Comparison of ENCODE assay signal across 11 mouse cellular contexts in genomic region chr11:109355771-109356388, GRCm38 (mm10). TPM values are rescaled to one million over a fixed set of nuclear protein-coding genes. Genes with fewer than 3 reads are reported as not detected.
DNase-seq lines count a peak whose midpoint lies in the region; ATAC-seq and TF ChIP-seq lines count a peak whose summit lies in the region.
"Had no signal": no experiment of that assay in that cellular context is flagged by ENCODE, and none has a peak within 500 bp of the region (broad histone marks: within the 10 kb centered on the region; RNA-seq: fewer than 3 reads in every experiment).

No protein-coding gene starts in this region.

- CTCF ChIA-PET in Patski (lab: Charles Lee), result no interaction called here

- POLR2A ChIA-PET in Patski (lab: Charles Lee), result no interaction called here

- 37% methylated on average over 16 of the region's 16 CpGs for WGBS in kidney, embryonic 14.5 days

- H3K27ac ChIP-seq in kidney, embryonic 14.5 days (ENCODE audit: low read depth, low read length), result no peak overlapping the region
- H3K27ac ChIP-seq: forebrain, embryonic 10.5 days had no signal

- no peak overlapping the region for H3K4me3 ChIP-seq in kidney, embryonic 14.5 days (ENCODE audit: low read length)
- H3K4me3 ChIP-seq: forebrain, embryonic 10.5 days had no signal

- no peak overlapping the region for H3K9ac ChIP-seq in kidney, embryonic 14.5 days (ENCODE audit: low read depth, low read length)

- no peak; the same call in 1 of the 2 replicates for ATAC-seq in kidney, embryonic 14.5 days (ENCODE audit: low FRiP score, low TSS enrichment)
- ATAC-seq in Patski, result peak; percentile 22
- ATAC-seq in megakaryocyte, adult 5-6 weeks (ENCODE audit: poor library complexity, severe bottlenecking), result no peak

- no peaks in the 10 kb centered on the region for H3K36me3 ChIP-seq in kidney, embryonic 14.5 days (ENCODE audit: control insufficient read depth, insufficient read depth, low read length)
- H3K36me3 ChIP-seq: forebrain, embryonic 10.5 days had no signal

- DNase-seq in kidney, postnatal 4 days, result no peak
- DNase-seq in Patski (ENCODE audit: low read depth, low spot score), result no peak
- peak; percentile 79 to 81 for DNase-seq in cerebellum, postnatal 25 days
- peak; percentile 51 for DNase-seq in heart, postnatal 4 days
- no peak for DNase-seq in spleen, postnatal 14 days (ENCODE audit: low spot score in 2 of 2)
- no peak for DNase-seq in embryo, embryonic 11 days

- peaks cover 21% of the 10 kb centered on the region; the same call in 1 of the 2 replicates for H3K4me1 ChIP-seq in kidney, embryonic 14.5 days (ENCODE audit: control insufficient read depth, insufficient read depth, low read length)

- H3K9me3 ChIP-seq in kidney, embryonic 14.5 days (ENCODE audit: control insufficient read depth, low read length), result no peaks in the 10 kb centered on the region
- H3K9me3 ChIP-seq: forebrain, embryonic 10.5 days had no signal

- in situ Hi-C loops in Patski (cut with MboI; ENCODE audit: low pct_unique_long_range_greater_than_20kb), result no loop called here

- peak overlapping the region; percentile 12; the same call in 1 of the 2 replicates for H3K4me2 ChIP-seq in kidney, embryonic 14.5 days (replicated peaks; ENCODE audit: low read depth, low read length)

- H3K27me3 ChIP-seq in kidney, embryonic 14.5 days (ENCODE audit: control insufficient read depth, insufficient read depth, low read length), result no peaks in the 10 kb centered on the region
- H3K27me3 ChIP-seq in Patski, result no peaks in the 10 kb centered on the region

- TF ChIP-seq CTCF in Patski (IDR thresholded peaks at IDR 0.05), result no peak

RNA-seq across cellular contexts. Expression of gene Gna13, which starts 6.8 kb away (rescaled TPM):
- polyA plus RNA-seq in kidney, embryonic 14.5 days (2014; fragmentation: Nextera tagmentation; extraction: Ambion mirVana), result 19.0 and 31.0 TPM in 2 replicates
- polyA plus RNA-seq in Patski (2021), result 50.4 TPM
- total RNA-seq in heart, postnatal 4 days (2021), result 10 to 100 TPM; 42.7 to 49.0 TPM
- total RNA-seq in megakaryocyte, adult 5-6 weeks (2015), result 59.5 and 61.2 TPM in 2 replicates
- 54.2 and 57.3 TPM in 2 replicates for total RNA-seq in megakaryocyte, adult 5-6 weeks (2017)

RNA-seq across cellular contexts. Expression of gene 9930022D16Rik, which starts 57.8 kb away (rescaled TPM):
- polyA plus RNA-seq in kidney, embryonic 14.5 days (2014; fragmentation: Nextera tagmentation; extraction: Ambion mirVana), result not detected in 2 replicates
- not detected for polyA plus RNA-seq in Patski (2021)
- total RNA-seq in heart, postnatal 4 days (2021), result not detected
- total RNA-seq in megakaryocyte, adult 5-6 weeks (2015), result 0.07 TPM in 1 of 2 replicates, not detected in the other
- total RNA-seq in megakaryocyte, adult 5-6 weeks (2017), result 0.08 TPM in 1 of 2 replicates, not detected in the other
- polyA plus RNA-seq: forebrain, embryonic 10.5 days; large intestine, adult 2 months; lung, embryonic 16.5 days had no signal

RNA-seq across cellular contexts. Expression of gene Rgs9, which starts 58.0 kb away (rescaled TPM):
- polyA plus RNA-seq in kidney, embryonic 14.5 days (2014; fragmentation: Nextera tagmentation; extraction: Ambion mirVana), result 1.4 and 2.3 TPM in 2 replicates
- 3.3 TPM for polyA plus RNA-seq in Patski (2021)
- total RNA-seq in heart, postnatal 4 days (2021), result 1 to 10 TPM in 1 of 2 experiments, under 1 TPM in 1; 0.79 to 1.6 TPM
- 0.09 TPM in 1 of 2 replicates, not detected in the other for total RNA-seq in megakaryocyte, adult 5-6 weeks (2015)
- not detected in 2 replicates for total RNA-seq in megakaryocyte, adult 5-6 weeks (2017)

Comparison
In these comparisons a context has a peak if more than half of its experiments do, and no peak if none do; other contexts are left out.
1. DNase-seq: peak in cerebellum, postnatal 25 days (2 of 2) and heart, postnatal 4 days (single experiment); none in kidney, postnatal 4 days (0 of 2), Patski (single experiment), spleen, postnatal 14 days (0 of 2) and embryo, embryonic 11 days (single experiment).